Mouse (Mus musculus) neural tube, embryonic 11.5 days (tissue): ENCODE measurements around the gene Asb11. TPM values are rescaled to one million over a fixed set of nuclear protein-coding genes. Genes with fewer than 3 reads are reported as not detected.

Experiments used
- ATAC-seq: fragments of 200-750 bp; cut with Nextera tagmentation; 2 replicates; pipeline ENCODE4 v1.8.0; 2017; ENCODE audit warnings: moderate number of reproducible peaks, mild to moderate bottlenecking, moderate TSS enrichment, moderate library complexity; ENCODE audit not compliant: insufficient read depth, low FRiP score, low TSS enrichment
- DNase-seq: peaks from one replicate; pipeline ENCODE4 v3.0.0-alpha.2; 2015; ENCODE audit warnings: low spot score
- H3K27ac ChIP-seq: fragments of 300-500 bp; sonication (generic); 2 replicates; pipeline ENCODE4 v1.5.1; 2014; ENCODE audit warnings: low read depth, mild to moderate bottlenecking, low read length
- H3K27me3 ChIP-seq: fragments of 300-500 bp; sonication (generic); 2 replicates; pipeline ENCODE4 v1.6.1; 2014; ENCODE audit warnings: mild to moderate bottlenecking, low read length, mixed read lengths; ENCODE audit not compliant: control insufficient read depth, insufficient read depth
- H3K36me3 ChIP-seq: fragments of 300-500 bp; sonication (generic); 2 replicates; pipeline ENCODE4 v1.6.1; 2014; ENCODE audit warnings: mild to moderate bottlenecking, low read length, moderate library complexity, mixed read lengths; ENCODE audit not compliant: control insufficient read depth, insufficient read depth
- H3K4me1 ChIP-seq: fragments of 300-500 bp; sonication (generic); 2 replicates; pipeline ENCODE4 v1.6.1; 2014; ENCODE audit warnings: low read length, mixed read lengths; ENCODE audit not compliant: control insufficient read depth, insufficient read depth
- H3K4me2 ChIP-seq: fragments of 300-500 bp; sonication (generic); 2 replicates; pipeline ENCODE4 v1.6.1; 2014; ENCODE audit warnings: low read depth, mild to moderate bottlenecking, moderate library complexity
- H3K4me3 ChIP-seq: fragments of 300-500 bp; sonication (generic); 2 replicates; pipeline ENCODE4 v1.5.1; 2014; ENCODE audit warnings: low read depth, low read length
- H3K9ac ChIP-seq: fragments of 300-500 bp; sonication (generic); 2 replicates; pipeline ENCODE4 v1.6.1; 2014; ENCODE audit warnings: mild to moderate bottlenecking, low read length
- H3K9me3 ChIP-seq: fragments of 300-500 bp; sonication (generic); 2 replicates; pipeline ENCODE4 v1.6.1; 2016; ENCODE audit warnings: low read length; ENCODE audit not compliant: control insufficient read depth
- WGBS: fragments of 180-500 bp; shearing (Covaris S2); extraction: QIAGEN DNeasy Blood & Tissue Kit; methylation state at CpG from one replicate; pipeline ENCODE4 v1.1.7; 2014; 5-methylcytosine and 5-hydroxymethylcytosine counted together
- polyA plus RNA-seq: library from polyadenylated mRNA; unstranded; fragments of >200 nt; fragmentation: Nextera tagmentation; extraction: Ambion mirVana; gene quantifications from 2 replicates; pipeline ENCODE4 v1.2.1, GENCODE M21; 2014

Asb11 gene
- polyA plus RNA-seq, 1 experiment from 2014 or later = not detected

DNA sequence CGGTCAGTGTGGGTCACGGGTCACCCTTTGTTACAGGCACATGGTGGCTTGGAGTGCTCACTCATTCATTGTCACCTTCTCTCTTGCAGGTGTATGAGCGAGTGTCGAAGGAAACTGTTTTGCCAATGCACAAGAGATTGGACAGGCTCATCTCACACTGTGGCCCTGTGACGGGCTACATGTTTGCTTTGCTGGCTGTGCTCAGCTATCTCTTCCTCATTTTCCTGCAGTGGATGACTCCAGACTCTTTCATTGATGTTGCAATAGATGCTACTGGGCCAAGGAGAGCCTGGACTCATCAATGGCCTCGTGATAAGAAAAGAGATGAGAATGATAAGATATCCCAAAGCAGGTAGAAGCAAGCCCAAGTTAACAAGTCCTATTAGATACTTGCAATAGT lies 5.3 kb upstream of the Asb11 start:
- ATAC-seq = no peak
- no peaks in the 10 kb centered on the region for H3K27me3 ChIP-seq
- no peaks in the 10 kb centered on the region for H3K9me3 ChIP-seq
- 94% methylated on average over 6 of the region's 6 CpGs for WGBS
- no peak overlapping the region for H3K27ac ChIP-seq
- no peak overlapping the region for H3K4me3 ChIP-seq
- no peak overlapping the region for H3K9ac ChIP-seq
- H3K4me2 ChIP-seq = no peak overlapping the region
- H3K4me1 ChIP-seq = no peaks in the 10 kb centered on the region
- DNase-seq = no peak
- peaks cover 2% of the 10 kb centered on the region; the same call in 1 of the 2 replicates for H3K36me3 ChIP-seq

DNA sequence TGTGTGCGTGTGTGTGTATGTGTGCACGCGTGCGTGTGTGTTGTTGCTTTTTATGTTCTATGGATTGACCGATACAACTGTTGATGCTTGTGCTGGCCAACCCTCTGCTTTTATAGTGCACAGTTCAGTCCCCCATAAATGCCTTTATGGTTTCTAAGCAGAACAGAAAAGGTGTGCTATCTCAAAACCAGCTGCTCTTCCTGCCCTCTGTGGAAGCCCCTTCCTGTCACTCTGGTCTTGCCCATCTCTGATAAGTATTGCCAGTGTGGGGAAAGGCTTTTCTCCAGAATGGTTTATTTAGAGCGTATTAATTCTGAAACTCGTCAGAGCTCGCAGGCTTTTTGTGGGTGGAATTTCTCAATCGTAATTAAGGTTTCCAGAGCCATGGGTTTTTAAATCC lies 4.1 kb upstream of the Asb11 start:
- Histone ChIP-seq H3K4me2 (no peak overlapping the region), H3K36me3 (peaks cover 2% of the 10 kb centered on the region; the same call in 1 of the 2 replicates), H3K4me1 (no peaks in the 10 kb centered on the region), H3K27me3 (no peaks in the 10 kb centered on the region), H3K9me3 (no peaks in the 10 kb centered on the region), H3K9ac (no peak overlapping the region), H3K27ac (no peak overlapping the region), H3K4me3 (no peak overlapping the region)
- 96% methylated on average over 9 of the region's 9 CpGs for WGBS
- DNase-seq = no peak
- no peak for ATAC-seq

DNA sequence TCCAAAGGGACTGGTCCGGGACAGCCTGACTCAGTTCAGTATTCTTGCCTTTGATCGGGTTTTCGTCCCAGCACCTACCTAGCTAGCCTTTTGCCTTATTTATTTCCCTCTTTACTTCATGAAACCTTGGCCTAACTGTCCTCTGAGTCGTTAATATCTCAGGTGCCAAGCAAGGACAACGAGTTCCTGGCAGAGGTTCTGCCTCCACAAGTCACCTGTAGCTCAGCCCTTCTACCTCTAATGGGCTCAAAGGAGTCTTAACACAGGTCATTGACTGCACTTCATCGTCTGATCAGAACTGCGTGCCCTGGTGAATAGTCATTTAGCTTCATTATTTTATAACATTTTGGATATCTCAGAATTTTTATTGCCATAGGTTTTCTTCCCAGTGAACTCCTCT lies 2.7 kb downstream of the Asb11 start:
- Histone ChIP-seq H3K9ac (no peak overlapping the region), H3K4me1 (no peaks in the 10 kb centered on the region), H3K27me3 (no peaks in the 10 kb centered on the region), H3K9me3 (no peaks in the 10 kb centered on the region), H3K27ac (no peak overlapping the region), H3K4me2 (no peak overlapping the region), H3K36me3 (no peaks in the 10 kb centered on the region), H3K4me3 (no peak overlapping the region)
- ATAC-seq (no peak), DNase-seq (no peak)
- WGBS = 88% methylated on average over 7 of the region's 7 CpGs

DNA sequence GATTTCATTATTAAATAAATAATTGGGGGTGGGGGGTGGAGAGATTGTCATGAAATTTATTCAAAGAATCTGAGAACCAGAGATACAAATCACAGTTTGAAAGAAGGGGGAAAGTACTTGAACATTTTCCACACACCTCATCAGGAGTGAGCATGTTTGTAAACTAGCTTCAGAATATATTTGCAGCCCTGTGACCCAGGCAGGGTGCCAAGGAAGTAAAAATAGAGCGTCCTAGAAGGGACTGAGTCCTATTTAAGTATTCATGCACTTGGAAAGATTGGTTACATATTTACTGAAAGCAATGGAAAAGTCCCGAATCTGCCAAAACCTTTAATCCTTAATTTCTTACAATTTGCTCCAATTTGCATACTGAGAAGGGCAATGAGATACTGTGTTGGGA lies 3.3 kb downstream of the Asb11 start:
- H3K4me1 ChIP-seq = no peaks in the 10 kb centered on the region
- no peak overlapping the region for H3K27ac ChIP-seq
- no peak for DNase-seq
- ATAC-seq = no peak
- no peak overlapping the region for H3K4me3 ChIP-seq
- 85% methylated on average over 2 of the region's 2 CpGs for WGBS
- H3K36me3 ChIP-seq = no peaks in the 10 kb centered on the region
- H3K4me2 ChIP-seq = no peak overlapping the region
- no peaks in the 10 kb centered on the region for H3K9me3 ChIP-seq
- H3K27me3 ChIP-seq = no peaks in the 10 kb centered on the region
- H3K9ac ChIP-seq = no peak overlapping the region

DNA sequence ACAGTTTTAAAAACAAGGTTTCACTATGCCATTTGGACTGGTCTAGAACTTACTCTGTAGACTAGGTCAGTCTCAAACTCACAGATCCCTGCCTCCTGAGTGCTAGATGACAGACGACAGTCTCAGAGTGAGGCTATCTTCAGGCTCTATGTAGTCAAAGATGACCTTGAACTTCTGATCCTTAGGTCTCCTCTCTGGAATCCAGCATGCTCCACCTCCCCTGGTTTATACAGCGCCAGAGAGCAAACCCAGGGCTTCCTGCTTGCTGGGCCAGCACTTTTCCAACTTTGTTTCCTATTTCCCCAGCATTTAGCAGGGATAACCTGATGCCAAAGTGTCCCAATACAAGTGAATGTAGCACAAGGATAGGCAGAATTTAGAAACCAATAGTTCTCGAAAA lies 3.9 kb downstream of the Asb11 start:
- no peak for DNase-seq
- 77% methylated on average over 3 of the region's 3 CpGs for WGBS

DNA sequence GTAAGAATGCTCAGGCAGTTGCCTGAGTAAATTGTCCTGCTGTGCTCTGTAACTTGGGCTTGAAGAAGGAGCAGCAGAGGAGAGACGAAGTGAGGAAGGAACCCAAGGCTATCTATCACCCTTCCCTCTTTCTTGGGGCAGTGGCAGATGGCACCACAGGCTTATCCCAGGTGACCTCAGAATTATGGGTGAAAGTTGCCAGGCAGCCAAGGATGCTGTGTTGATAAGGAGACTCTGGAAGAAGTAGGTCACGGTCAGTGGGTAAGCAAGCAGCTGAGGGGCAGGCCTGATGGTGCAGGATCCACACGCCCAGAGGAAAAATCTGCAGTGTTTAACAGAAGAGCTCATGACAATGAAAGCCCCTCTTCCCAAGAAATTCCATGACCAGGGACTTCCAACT lies 4.5 kb downstream of the Asb11 start:
- no peak for DNase-seq
- Histone ChIP-seq H3K9me3 (no peaks in the 10 kb centered on the region), H3K9ac (no peak overlapping the region), H3K27ac (no peak overlapping the region), H3K4me3 (no peak overlapping the region), H3K4me1 (no peaks in the 10 kb centered on the region), H3K4me2 (no peak overlapping the region), H3K36me3 (no peaks in the 10 kb centered on the region), H3K27me3 (no peaks in the 10 kb centered on the region)
- WGBS = 72% methylated on average over 3 of the region's 3 CpGs
- ATAC-seq = no peak

More for the DNA sequence above, 3.9 kb downstream of the Asb11 start:
- Histone ChIP-seq H3K4me3 (no peak overlapping the region), H3K9ac (no peak overlapping the region), H3K36me3 (no peaks in the 10 kb centered on the region), H3K4me1 (no peaks in the 10 kb centered on the region), H3K4me2 (no peak overlapping the region), H3K9me3 (no peaks in the 10 kb centered on the region), H3K27me3 (no peaks in the 10 kb centered on the region), H3K27ac (no peak overlapping the region)
- no peak for ATAC-seq

DNA sequence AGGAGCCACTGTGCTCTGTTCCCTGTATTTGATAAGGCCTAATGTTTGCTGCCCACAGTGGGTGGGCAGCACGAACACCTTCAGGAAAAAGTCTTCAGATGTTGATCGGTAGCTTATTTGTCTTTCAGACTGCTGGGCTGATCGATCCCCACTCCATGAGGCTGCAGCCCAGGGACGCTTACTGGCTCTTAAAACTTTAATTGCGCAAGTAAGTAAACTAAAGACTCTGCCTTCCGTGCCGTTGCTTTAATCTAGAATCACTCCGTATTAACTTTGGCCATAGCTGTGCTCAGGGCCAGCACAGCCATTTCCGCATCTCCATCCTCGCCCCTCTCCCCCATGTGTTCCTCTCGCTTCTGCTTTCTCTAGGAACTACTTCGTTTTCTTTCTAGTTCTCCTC lies 8.8 kb downstream of the Asb11 start:
- DNase-seq = no peak
- Histone ChIP-seq H3K9ac (no peak overlapping the region), H3K4me2 (no peak overlapping the region), H3K9me3 (no peaks in the 10 kb centered on the region), H3K4me1 (no peaks in the 10 kb centered on the region), H3K36me3 (no peaks in the 10 kb centered on the region), H3K27me3 (no peaks in the 10 kb centered on the region), H3K27ac (no peak overlapping the region), H3K4me3 (no peak overlapping the region)
- ATAC-seq = no peak
- 84% methylated on average over 12 of the region's 12 CpGs for WGBS

DNA sequence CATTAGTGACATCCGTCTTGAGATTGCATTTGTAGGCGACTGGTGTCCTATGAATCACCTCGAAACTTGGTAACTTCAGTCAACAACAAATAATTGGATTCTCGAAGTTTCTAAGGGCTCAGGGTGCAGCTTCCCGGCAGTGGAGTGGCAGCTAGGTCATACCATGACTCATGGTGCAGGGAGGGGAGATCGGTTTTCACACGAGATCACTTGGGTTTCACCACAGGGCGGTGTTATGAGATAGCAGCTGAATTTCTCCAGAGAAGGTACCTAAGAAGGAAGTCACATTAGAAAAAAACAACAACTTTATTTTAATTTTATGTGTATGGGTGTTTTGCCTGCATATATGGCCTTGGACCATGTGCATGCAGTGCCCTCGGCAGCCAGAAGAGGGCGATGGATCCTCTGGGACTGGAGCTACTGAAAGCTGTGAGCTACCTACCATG lies 9.3 kb downstream of the Asb11 start:
- Histone ChIP-seq H3K27me3 (no peaks in the 10 kb centered on the region), H3K27ac (no peak overlapping the region), H3K9me3 (no peaks in the 10 kb centered on the region), H3K4me3 (no peak overlapping the region), H3K4me1 (no peaks in the 10 kb centered on the region), H3K9ac (no peak overlapping the region), H3K4me2 (no peak overlapping the region), H3K36me3 (no peaks in the 10 kb centered on the region)
- no peak for DNase-seq
- WGBS = 74% methylated on average over 10 of the region's 10 CpGs
- ATAC-seq = no peak

DNA sequence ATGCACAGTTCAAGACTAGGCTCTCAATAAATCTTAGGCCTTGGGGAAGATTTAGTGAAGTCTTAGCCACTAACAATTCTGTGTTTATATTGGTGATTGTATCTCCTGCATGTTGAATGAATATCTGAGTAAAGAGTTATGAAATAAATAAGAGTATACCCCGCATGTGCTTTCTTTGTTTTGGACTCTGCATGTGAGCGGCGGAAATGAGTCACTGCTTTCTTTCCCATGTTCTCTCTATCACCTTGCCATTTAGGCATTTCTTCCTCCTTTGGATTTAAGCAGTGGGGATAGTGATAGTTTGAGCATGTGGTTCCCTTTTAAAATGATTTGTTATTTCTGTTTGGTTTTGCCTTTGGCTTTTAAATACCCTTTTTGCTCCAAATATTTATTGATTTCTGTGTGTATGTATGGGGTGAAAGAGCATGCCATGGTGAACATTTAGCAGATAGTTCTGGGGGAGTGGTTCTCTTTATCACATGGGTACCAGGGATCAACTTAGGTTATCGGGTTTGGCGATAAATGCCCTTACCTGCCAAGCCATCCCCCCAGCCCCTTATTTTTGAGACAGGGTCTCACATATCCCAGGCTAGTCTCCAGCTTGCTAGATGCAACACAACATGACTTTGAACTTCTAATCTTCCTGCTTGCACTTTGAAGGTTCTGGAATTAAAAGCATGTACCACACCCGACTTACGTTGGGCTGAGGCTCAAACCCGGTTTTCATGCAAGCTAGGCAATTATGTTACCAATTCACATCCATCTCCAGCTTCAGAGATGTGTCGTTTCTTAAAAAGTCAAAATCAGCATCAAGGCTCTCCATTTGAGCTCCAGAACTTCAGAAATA lies 10.3 kb downstream of the Asb11 start:
- no peak overlapping the region for H3K4me2 ChIP-seq
- no peak for ATAC-seq
- no peak overlapping the region for H3K9ac ChIP-seq
- DNase-seq = no peak
- no peaks in the 10 kb centered on the region for H3K4me1 ChIP-seq
- H3K27me3 ChIP-seq = no peaks in the 10 kb centered on the region
- H3K4me3 ChIP-seq = no peak overlapping the region
- H3K36me3 ChIP-seq = no peaks in the 10 kb centered on the region
- H3K27ac ChIP-seq = no peak overlapping the region
- 89% methylated on average over 9 of the region's 9 CpGs for WGBS
- H3K9me3 ChIP-seq = no peaks in the 10 kb centered on the region
